Mouse (Mus musculus): ENCODE measurements around the gene 1700012B09Rik. TPM values are rescaled to one million over a fixed set of nuclear protein-coding genes. Genes with fewer than 3 reads are reported as not detected.

The 1700012B09Rik gene
- polyA plus RNA-seq, 1 experiment from 2014 or later = 4.8 TPM

DNA sequence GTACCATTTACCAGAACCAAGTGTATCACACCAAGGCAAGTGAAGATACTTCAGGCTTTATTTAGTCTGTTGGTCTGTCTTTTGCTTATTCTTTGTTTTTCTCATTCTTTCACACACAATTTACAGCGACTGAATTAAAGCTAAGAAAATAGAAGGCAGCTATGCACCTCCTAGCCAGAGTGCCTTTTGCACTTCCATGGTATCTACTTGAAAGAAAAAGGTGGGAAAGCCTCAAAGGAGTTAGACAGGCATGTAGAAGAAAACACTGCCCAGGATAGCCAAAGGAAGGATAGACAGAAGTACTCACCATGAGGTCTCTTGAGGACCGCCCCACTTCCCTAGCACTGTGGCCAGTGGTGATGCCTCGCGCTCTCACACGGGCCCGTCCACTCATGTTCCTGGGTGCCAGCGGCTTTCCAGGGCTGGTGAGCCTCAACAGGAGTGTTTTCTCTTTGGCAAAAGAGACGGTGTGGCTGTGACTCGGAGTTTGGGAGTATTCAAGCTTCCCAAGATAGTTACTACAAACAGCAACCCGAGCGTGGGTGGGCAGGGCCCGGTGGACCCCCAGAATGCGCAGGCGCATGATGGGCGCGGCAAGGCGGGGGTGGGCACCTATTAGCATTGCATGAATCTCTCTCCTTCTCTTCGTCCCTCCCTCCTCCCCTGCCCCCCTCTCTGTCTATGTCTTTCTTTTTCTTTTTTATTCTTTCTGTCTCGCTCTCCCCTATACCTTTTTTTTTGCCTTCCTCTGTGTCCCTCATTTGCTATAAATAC lies 30.5 kb downstream of the 1700012B09Rik start, which contains the start of gene Piwil4:
Piwil4 (minus strand) TSS at position 583 of the 774 bp plus-strand sequence.
- no peak within 1 kb of the TSS for H3K4me2 ChIP-seq (ENCODE audit: low read length)
- 91% methylated on average over 19 of the region's 19 CpGs for WGBS
- H3K36me3 ChIP-seq (ENCODE audit: control insufficient read depth, insufficient read depth, low read length) = no peaks in the 10 kb centered on the region
- H3K4me3 ChIP-seq (ENCODE audit: low read length) = no peak within 1 kb of the TSS
- H3K9ac ChIP-seq (ENCODE audit: low read depth, low read length) = no peak within 1 kb of the TSS
- no peaks in the 10 kb centered on the region for H3K4me1 ChIP-seq (ENCODE audit: control insufficient read depth, insufficient read depth, low read depth, low read length)
- no peak within 1 kb of the TSS for H3K27ac ChIP-seq (ENCODE audit: low read depth, low read length)
- no peak for ATAC-seq
- H3K9me3 ChIP-seq (ENCODE audit: control insufficient read depth, low read length) = no peaks in the 10 kb centered on the region
- H3K27me3 ChIP-seq (replicated peaks; ENCODE audit: control insufficient read depth, insufficient read depth, low read length) = no peaks in the 10 kb centered on the region

DNA sequence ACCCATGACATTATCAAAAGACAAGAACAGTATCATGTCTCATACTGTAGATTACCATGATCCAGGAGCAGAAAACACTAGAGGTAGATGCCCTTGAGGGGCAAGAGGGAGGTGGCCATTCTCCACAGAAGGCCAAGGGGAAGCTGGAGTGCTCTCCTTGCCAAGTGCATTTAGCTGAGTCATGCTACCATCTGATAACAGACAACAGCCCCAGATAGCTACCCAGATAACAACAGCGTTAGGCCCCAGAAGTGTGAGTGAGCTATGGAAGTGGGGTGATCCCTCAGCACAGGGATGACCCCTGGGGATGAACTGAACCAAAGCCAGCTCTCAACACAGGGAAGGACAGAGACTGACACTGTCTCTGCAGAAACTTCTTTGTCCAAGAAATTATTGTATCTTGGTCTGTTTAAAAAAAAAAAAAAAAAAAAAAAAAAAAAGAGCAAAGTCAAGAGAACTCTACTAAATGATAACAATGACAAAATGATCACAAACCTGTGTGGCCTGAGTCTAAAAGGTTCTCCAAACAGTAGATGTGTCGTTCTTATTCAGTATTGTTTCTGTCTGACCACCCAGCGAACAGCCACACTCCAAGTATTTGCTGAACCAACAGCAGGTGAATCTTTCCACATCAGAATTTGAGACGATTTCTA lies 31.2 kb downstream of the 1700012B09Rik start:
- H3K4me1 ChIP-seq (ENCODE audit: control insufficient read depth, insufficient read depth, low read depth, low read length) = no peaks in the 10 kb centered on the region
- 89% methylated on average over 4 of the region's 4 CpGs for WGBS
- no peak overlapping the region for H3K4me3 ChIP-seq (ENCODE audit: low read length)
- no peak for ATAC-seq
- H3K27me3 ChIP-seq (replicated peaks; ENCODE audit: control insufficient read depth, insufficient read depth, low read length) = no peaks in the 10 kb centered on the region
- no peaks in the 10 kb centered on the region for H3K36me3 ChIP-seq (ENCODE audit: control insufficient read depth, insufficient read depth, low read length)
- H3K27ac ChIP-seq (ENCODE audit: low read depth, low read length) = no peak overlapping the region
- H3K9me3 ChIP-seq (ENCODE audit: control insufficient read depth, low read length) = no peaks in the 10 kb centered on the region
- H3K9ac ChIP-seq (ENCODE audit: low read depth, low read length) = no peak overlapping the region
- H3K4me2 ChIP-seq (ENCODE audit: low read length) = no peak overlapping the region

DNA sequence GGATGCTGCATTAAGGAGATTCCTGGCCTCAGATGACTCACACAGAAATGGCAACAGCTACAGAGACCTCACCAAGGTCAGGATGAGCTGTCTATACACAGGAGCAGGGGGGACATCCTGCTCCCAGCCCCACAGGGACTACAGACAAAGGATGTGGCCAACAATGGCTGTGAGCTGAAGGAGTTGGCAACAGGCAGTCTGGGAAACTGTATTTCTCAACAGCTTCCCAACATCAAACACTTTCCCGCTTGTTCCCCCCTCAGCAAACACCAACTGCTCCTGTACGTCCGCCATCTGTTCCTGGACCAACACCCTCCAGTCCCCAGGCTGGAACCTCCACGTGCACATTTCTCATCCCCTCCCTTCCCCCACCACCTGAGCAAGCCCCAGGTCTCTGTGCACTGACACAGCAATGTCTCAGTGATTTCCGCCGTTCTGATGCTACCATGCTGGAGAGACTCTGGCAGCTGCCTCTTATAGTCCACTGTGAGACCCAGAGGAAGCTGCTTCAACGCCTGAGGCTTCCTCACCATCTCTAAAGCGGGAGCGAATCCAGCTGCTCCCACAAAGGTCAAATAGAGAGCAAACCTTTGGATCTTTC lies 39.8 kb downstream of the 1700012B09Rik start:
- WGBS = 43% methylated on average over 9 of the region's 9 CpGs
- Histone ChIP-seq H3K27ac (ENCODE audit: low read depth, low read length) (no peak overlapping the region), H3K4me2 (ENCODE audit: low read length) (no peak overlapping the region), H3K9ac (ENCODE audit: low read depth, low read length) (no peak overlapping the region), H3K9me3 (ENCODE audit: control insufficient read depth, low read length) (no peaks in the 10 kb centered on the region), H3K36me3 (ENCODE audit: control insufficient read depth, insufficient read depth, low read length) (no peaks in the 10 kb centered on the region), H3K4me3 (ENCODE audit: low read length) (no peak overlapping the region), H3K4me1 (ENCODE audit: control insufficient read depth, insufficient read depth, low read depth, low read length) (no peaks in the 10 kb centered on the region), H3K27me3 (replicated peaks; ENCODE audit: control insufficient read depth, insufficient read depth, low read length) (no peaks in the 10 kb centered on the region)
- peak; percentile 80 for ATAC-seq

DNA sequence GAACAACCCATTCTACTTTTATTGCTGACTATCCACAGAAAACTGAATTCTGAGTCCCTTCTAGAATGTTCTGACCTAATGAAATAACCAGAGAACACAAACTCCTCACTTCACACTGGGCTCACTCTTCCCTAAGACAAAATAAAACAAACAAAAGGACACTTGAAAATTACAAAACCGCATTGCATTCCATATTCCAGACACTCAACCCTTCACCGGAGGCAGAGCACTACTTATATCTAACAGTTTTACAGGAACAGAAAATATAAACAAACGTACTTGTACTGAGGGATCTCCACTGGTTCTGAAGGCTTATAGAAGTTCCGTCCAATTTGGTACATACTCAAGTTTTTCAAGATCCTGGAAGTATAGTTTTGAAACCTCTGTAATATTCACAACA lies 42.5 kb downstream of the 1700012B09Rik start:
- no peak overlapping the region for H3K4me2 ChIP-seq (ENCODE audit: low read length)
- ATAC-seq = no peak

DNA sequence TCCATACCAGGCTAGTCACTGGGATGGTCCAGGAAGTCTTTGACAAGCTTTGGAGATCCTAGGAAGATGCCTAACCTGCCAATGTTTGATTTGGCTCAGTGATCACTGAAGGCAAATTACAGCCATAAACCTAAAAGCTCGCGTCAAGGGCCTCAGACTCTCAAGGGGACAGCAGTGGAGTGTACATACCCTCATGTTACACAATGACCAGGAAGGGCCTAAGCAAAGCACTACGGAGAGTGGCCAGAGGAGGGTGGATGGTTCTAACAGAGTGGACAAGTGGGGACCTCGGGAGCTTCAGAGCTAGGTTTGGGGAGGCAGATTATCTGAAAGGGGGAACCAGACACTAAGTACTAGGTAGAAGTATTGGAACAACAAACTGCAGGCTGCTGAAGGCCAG lies 44.2 kb downstream of the 1700012B09Rik start:
- H3K36me3 ChIP-seq (ENCODE audit: control insufficient read depth, insufficient read depth, low read length) = no peaks in the 10 kb centered on the region
- H3K4me1 ChIP-seq (ENCODE audit: control insufficient read depth, insufficient read depth, low read depth, low read length) = no peaks in the 10 kb centered on the region
- 93% methylated on average over 4 of the region's 4 CpGs for WGBS
- no peak for ATAC-seq
- no peak overlapping the region for H3K4me3 ChIP-seq (ENCODE audit: low read length)
- no peak overlapping the region for H3K27ac ChIP-seq (ENCODE audit: low read depth, low read length)
- H3K4me2 ChIP-seq (ENCODE audit: low read length) = no peak overlapping the region
- H3K27me3 ChIP-seq (replicated peaks; ENCODE audit: control insufficient read depth, insufficient read depth, low read length) = 0 out of 2 replicates have a peak, but pooled peaks cover 2% of the 10 kb centered on the region
- H3K9me3 ChIP-seq (ENCODE audit: control insufficient read depth, low read length) = no peaks in the 10 kb centered on the region
- H3K9ac ChIP-seq (ENCODE audit: low read depth, low read length) = no peak overlapping the region

More for the DNA sequence above, 42.5 kb downstream of the 1700012B09Rik start:
- H3K36me3 ChIP-seq (ENCODE audit: control insufficient read depth, insufficient read depth, low read length) = no peaks in the 10 kb centered on the region
- WGBS = 90% methylated on average over 4 of the region's 4 CpGs
- no peaks in the 10 kb centered on the region for H3K4me1 ChIP-seq (ENCODE audit: control insufficient read depth, insufficient read depth, low read depth, low read length)
- no peaks in the 10 kb centered on the region for H3K9me3 ChIP-seq (ENCODE audit: control insufficient read depth, low read length)
- 0 out of 2 replicates have a peak, but pooled peaks cover 2% of the 10 kb centered on the region for H3K27me3 ChIP-seq (replicated peaks; ENCODE audit: control insufficient read depth, insufficient read depth, low read length)
- no peak overlapping the region for H3K27ac ChIP-seq (ENCODE audit: low read depth, low read length)
- no peak overlapping the region for H3K9ac ChIP-seq (ENCODE audit: low read depth, low read length)
- no peak overlapping the region for H3K4me3 ChIP-seq (ENCODE audit: low read length)

DNA sequence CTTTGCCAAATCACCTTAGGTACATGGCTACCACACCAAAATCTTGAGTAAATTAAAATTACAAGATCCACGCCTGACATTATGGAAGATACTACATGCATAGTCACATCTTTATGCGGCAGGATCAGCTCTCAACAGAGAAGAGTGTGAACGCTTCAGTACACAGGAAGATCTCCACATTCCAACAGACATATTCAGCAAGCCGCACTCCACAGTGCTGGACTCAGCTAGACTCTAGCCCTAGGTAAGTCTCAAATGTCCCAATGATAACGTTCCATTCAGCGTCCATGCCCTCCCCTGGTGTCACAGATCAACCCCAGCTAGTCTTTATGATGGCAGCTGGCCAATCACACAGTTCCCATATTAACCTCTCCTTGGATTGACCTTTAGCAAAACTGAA lies 44.8 kb downstream of the 1700012B09Rik start:
- Histone ChIP-seq H3K4me3 (ENCODE audit: low read length) (no peak overlapping the region), H3K4me2 (ENCODE audit: low read length) (no peak overlapping the region), H3K36me3 (ENCODE audit: control insufficient read depth, insufficient read depth, low read length) (no peaks in the 10 kb centered on the region), H3K9ac (ENCODE audit: low read depth, low read length) (no peak overlapping the region), H3K9me3 (ENCODE audit: control insufficient read depth, low read length) (no peaks in the 10 kb centered on the region), H3K4me1 (ENCODE audit: control insufficient read depth, insufficient read depth, low read depth, low read length) (no peaks in the 10 kb centered on the region), H3K27ac (ENCODE audit: low read depth, low read length) (no peak overlapping the region), H3K27me3 (replicated peaks; ENCODE audit: control insufficient read depth, insufficient read depth, low read length) (0 out of 2 replicates have a peak, but pooled peaks cover 2% of the 10 kb centered on the region)
- WGBS = 89% methylated on average over 6 of the region's 6 CpGs
- no peak for ATAC-seq

DNA sequence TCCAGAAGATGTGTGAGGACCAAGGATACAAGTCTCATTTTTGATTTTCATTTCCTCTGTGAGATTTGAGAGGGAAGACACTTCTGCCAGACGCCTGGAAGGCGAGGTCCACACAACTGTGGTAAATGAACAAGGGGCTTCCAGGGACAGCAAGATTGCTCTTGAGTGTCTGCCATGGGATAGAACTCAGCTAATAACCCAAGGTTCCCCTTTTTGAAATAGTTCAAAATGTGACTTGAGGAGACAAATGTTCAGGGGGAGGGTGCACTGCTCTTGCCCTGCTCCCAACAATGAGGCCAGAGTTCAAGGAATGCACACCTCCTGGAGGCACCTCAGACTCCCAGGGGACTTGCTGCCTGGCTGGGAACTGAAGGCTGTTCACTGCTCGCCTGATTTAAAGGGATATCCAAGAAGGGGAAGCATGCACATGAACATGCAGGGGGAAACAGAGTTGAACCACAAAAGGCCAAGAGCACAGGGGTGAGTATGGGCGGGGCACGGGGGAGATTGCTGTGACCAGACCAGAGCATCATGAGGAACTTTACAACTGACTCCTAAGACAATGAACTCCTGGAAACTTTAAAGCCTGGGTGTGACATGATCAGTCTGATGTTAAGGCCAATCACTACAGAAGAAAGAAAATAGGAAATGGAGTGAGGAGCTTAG lies 45.9 kb downstream of the 1700012B09Rik start:
- no peaks in the 10 kb centered on the region for H3K4me1 ChIP-seq (ENCODE audit: control insufficient read depth, insufficient read depth, low read depth, low read length)
- 0 out of 2 replicates have a peak, but pooled peaks cover 2% of the 10 kb centered on the region for H3K27me3 ChIP-seq (replicated peaks; ENCODE audit: control insufficient read depth, insufficient read depth, low read length)
- no peak overlapping the region for H3K9ac ChIP-seq (ENCODE audit: low read depth, low read length)
- H3K4me2 ChIP-seq (ENCODE audit: low read length) = no peak overlapping the region
- H3K27ac ChIP-seq (ENCODE audit: low read depth, low read length) = no peak overlapping the region
- H3K36me3 ChIP-seq (ENCODE audit: control insufficient read depth, insufficient read depth, low read length) = no peaks in the 10 kb centered on the region
- no peak overlapping the region for H3K4me3 ChIP-seq (ENCODE audit: low read length)
- H3K9me3 ChIP-seq (ENCODE audit: control insufficient read depth, low read length) = no peaks in the 10 kb centered on the region
- WGBS = 78% methylated on average over 5 of the region's 5 CpGs
- ATAC-seq = no peak

DNA sequence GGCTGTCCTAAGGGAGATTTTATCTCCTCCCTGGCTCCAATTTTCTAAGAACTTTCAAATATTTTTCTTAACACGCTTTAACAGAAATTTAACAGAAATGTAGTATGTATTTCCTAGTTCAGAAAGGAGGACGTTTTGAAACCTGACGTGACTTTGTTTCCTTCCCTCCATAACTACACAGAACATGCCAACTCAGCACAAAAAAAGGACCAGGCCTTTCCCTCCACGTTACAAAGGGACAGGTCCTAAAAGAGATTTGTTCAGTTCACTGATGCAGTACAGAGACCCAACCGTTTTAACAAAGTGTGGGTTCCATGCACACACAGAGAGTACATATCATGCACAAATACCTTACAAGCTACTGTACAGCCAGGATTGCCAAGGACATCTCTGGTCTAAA lies 49.2 kb downstream of the 1700012B09Rik start:
- no peak for ATAC-seq
- WGBS = 77% methylated on average over 5 of the region's 5 CpGs
- no peak overlapping the region for H3K27ac ChIP-seq (ENCODE audit: low read depth, low read length)
- H3K4me3 ChIP-seq (ENCODE audit: low read length) = no peak overlapping the region
- H3K9me3 ChIP-seq (ENCODE audit: control insufficient read depth, low read length) = no peaks in the 10 kb centered on the region
- H3K4me2 ChIP-seq (ENCODE audit: low read length) = no peak overlapping the region
- no peaks in the 10 kb centered on the region for H3K36me3 ChIP-seq (ENCODE audit: control insufficient read depth, insufficient read depth, low read length)
- no peaks in the 10 kb centered on the region for H3K4me1 ChIP-seq (ENCODE audit: control insufficient read depth, insufficient read depth, low read depth, low read length)
- no peak overlapping the region for H3K9ac ChIP-seq (ENCODE audit: low read depth, low read length)
- H3K27me3 ChIP-seq (replicated peaks; ENCODE audit: control insufficient read depth, insufficient read depth, low read length) = 0 out of 2 replicates have a peak, but pooled peaks cover 2% of the 10 kb centered on the region

All from hindbrain, embryonic 16.5 days (tissue).